Mouse (Mus musculus) lung, postnatal 0 days (tissue): ENCODE measurements around the gene Kcnip4.

Source experiments
- CTCF ChIP-seq: IDR thresholded peaks from 2 replicates; pipeline ENCODE4 v1.5.1; 2016; ENCODE audit warnings: antibody characterized with exemption, mild to moderate bottlenecking
- EP300 ChIP-seq: IDR thresholded peaks from 2 replicates; pipeline ENCODE4 v1.6.1; 2016; ENCODE audit warnings: antibody characterized with exemption, mild to moderate bottlenecking, control low read depth

- TF ChIP-seq CTCF, result no peak
- TF ChIP-seq EP300, result no peak
These were observed 255.9 kb downstream of the Kcnip4 start for GRCm38 (mm10) chr5:49268807-49269206.
